Mouse (Mus musculus) spleen, postnatal 10 days (tissue): Measurements from ENCODE around the gene Sema4d.

Source experiments
- DNase-seq, 2 experiments: peaks; one replicate each; pipeline ENCODE4 v3.0.0; 2021 to 2022; ENCODE audit warnings: low spot score in 2 of 2

The Sema4d gene

DNA sequence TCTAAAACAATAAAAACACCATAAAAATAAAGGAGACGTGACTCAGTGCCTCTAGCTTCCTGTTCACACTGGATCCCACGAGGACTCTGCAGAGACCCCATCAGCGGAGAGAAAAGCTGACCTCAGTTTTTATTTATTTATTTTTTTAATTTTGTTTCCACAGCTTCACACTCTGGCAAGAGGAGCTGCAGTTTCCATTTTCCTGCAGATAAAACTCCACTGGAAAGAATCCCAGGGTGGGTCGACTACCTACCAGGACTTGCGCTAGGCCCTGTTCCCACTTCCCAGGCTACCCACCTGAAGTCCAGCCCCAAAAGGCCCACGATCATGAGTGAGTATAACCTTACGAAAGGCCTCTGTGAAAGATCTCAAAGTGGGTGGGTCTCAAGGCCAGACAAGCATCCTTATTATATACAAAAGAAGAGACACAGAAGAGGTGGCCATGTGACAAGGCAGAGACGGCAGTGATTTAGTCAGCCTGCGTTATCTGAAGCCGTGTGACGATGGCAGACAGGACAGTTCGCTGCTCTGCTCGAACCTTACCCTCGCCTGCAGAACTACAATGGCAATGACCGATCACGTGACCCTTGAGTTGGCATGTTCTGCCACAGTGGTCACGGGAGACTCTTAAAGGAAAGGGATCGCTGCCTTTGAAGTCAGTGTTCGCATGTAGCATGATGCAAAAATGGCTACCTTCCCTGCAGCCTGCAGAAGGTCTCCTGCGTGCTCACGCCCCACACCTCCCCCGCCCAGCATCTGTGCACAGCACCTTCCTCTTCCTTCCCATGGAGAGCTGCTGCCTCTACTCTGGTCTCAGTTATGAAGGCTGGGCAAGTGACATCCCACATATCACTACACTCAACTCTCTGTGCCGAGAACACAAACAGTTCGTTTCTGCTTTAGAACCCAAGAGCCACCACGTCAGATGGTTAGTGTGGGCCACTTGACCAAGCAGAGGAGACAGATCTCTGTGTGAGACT lies 14.3 kb downstream of the Sema4d start:
- DNase-seq = no peak

DNA sequence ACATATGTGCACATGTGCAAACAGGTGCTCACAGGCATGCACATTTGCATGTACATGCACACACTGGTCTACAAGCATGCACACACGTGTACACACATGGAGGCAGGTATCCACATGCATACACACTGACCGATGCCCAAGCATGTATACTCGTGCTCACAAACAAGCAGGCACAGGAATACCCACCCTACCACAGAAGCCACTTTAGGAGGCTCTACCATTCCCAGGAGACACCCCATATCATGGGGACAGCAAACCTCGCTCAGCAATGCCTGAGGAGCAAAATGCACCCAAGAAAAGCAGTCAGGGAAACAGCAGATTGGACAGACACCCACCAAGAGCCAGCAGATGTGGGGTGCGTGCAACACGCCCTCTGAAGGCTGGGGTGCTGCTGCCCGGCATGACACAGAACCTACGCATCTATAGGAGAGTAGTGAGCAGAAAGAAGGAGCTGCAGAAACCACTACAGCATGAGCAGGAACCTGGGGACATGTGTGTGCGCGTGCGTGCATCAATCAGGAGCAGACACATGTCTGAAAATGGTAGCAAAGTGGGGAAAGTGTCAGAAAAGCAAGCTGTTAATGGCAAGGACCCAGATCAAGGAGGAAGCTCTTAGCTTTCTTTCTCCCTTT lies 15.1 kb downstream of the Sema4d start:
- DNase-seq = no peak

DNA sequence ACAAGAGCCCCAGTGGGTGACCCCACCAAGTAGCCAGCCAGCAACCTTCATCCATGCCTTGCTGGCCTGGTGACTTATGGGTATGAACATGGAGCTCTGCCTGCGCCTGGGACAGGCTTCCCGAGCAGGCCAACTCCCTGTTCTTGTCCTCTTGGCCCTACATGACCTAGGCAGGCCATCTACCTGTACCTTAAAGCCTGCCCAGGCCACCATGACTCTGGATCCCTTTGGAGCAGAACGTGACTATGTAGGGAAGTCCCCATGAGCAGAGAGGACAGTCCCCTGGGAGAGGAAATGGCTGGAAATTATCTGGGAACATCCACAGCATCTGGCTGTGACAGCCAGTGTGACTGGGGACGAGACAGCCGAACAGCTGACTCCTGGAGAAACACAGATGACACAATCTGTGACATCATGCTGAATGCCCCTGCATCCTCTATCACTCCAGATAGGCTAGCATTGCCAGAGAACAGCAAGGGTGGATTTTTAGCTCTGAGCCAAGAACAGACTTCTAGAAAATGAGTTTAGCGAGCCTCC lies 15.7 kb downstream of the Sema4d start:
- no peak for DNase-seq

DNA sequence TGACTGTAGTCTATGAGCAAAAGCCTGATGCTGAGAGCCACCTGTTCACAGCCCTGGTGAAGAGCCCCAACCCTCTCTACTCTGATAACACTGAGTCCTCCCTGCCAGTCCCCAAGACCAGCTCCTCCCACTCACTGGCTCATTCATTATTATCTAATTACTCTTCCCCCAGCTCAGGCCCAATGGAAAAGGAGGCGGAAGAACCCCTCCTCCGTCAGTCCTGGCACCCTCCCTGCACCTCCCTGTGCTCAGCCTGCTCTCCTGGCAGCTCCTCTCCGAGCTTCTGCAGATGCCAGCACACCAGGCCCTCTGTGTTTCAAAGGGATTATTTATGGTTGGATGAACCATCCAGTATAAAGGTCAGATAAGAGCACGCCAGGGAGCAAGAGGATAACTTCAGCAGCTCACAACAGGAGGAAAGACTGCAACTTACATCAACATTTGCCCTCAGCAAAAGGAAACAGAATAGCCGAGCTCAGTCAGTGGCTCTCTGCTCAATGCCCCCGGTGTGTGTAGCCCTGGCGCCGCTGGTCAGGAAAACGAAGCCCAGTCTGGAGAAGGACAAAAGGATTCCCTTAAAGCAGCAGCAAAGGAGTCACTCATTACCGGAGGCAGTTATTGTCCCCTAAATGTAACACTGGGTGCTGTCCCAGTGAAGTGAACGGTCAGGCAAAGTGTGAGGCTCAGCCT lies 16.4 kb downstream of the Sema4d start:
- DNase-seq = peak in 1 of 2 experiments; percentile 38

DNA sequence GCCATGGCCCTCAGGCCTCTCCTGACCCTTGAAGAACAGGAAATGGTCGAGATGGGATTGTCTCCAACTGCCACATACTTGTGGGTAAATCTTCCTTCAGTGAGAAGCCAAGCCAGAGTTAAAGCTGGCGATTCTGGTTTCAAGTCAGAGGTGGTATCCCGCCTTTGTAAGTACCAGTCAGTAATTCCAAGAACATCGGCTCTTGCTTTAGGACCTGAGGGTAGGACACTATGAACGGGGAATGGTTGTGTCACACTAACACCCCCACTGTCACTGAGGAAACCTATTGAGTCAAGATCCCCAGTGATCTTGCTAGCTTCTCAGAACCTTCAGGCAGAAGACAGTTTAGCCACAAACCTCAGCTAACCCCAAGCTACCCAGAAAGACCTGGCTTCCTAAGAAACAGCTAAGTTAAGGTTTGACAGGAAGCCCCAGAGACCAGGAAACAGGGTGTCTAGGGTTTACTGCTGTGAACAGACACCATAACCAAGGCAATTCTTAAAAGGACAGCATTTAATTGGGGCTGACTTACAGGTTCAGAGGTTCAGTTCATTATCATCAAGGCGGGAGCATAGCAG lies 17.3 kb downstream of the Sema4d start:
- DNase-seq = no peak

DNA sequence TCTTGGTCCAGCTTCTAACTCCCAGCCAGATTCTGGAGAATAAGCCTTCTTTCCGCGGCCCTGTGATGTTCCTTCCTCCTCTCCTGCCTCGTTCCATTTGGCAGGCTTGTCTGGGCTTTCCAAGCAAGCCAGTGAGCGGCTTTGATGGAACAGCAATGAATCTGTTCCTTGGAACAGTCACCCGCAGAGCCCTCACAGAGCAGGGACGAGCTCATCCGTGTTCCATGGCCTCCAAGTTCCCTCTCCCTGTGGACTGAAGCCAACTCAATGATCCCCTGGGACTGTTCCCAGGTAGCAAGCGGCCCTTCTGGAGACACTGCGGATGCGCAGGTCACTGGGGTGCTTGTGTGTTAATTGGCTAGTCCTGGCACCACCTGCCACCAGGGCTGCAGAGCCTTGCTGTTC lies 21.7 kb downstream of the Sema4d start:
- DNase-seq = no peak

DNA sequence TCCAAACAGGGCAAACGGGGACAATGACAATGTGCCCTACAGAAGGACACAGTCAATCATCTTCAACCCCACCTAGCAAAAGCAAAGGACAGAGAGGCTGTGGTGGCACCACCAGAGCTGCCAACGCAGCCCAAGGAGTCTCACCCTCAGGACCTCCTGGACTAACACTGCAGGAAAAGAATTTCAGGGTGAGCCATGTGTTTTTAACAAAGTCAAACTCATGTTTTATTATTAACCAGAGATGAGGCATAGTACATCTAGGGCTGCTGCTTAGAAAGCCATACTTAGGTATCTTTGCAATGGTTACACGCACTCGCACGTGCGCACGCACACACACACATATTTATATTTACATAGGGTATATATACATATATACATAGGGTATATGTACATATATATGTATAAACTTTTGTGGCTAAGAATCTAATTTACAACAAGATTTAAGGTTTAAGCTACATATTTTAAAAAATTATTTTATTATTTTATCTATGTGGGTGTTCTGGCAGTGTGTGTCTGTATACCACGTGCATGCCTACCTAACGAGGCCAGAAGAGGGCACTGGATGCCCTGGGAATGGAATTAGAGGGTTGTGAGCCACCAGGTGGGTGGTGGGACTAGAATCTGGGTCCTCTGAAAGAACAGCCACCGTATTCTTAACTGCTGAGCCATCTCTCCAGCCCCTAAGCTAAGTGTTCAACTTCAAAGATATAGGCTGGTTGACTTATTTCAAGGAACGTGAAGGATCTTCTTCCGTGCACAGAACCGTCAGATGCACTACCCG lies 22.7 kb downstream of the Sema4d start:
- DNase-seq = no peak

DNA sequence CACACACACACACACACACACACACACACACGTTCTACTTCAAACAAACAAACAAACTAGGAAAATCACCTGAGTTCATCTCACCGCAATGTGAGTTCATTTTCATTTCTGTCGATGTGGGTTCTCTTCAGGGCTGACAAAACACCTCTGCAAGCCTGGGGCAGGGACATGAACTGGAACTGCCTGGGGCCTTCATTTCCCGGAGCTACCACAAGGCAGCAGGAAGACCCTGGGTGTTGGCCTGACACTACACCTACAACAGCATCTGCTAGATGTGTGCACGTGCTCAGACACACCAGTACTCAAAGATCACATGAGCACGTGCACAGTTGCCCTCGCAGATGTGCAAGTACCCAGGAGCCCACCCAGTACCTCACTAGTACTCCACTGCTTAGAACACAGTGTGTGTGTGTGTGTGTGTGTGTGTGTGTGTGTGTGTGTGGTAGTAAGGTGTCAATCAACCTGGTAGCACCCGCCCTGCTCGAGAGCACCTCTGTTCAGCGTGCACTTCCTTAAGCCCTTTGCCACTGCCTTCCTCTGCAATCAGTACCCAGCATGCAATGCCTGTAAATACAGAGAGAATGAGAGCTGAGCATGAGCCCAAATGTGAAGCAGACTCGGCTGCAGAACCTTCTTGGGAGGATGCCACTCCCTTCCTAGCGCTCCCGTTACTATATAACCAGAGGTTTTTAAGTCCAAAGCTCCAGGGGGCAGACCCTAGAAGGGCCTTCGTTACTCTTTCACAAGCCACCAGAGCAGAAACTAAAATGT lies 25.4 kb downstream of the Sema4d start:
- DNase-seq = peak in 1 of 2 experiments; percentile 52

DNA sequence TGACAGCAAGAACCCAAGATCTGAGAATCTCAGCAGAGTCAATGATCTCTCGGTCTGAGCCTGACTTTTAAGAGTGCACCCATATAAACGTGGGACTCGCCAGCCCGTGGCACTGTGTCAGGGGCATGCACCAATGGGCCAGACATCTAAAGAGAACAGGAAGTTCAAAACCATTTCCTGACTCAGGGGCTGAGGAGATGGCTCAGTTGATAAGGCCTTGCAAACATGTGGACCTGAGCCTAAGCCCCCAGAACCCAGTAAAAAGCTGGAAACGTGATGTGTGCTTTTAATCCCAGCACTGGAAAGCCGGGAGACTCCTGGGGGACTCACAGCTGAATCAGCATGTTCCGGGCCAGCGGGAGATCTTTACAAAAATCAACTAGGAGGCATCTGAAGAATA lies 26.0 kb downstream of the Sema4d start:
- peak in 1 of 2 experiments; percentile 64 for DNase-seq

DNA sequence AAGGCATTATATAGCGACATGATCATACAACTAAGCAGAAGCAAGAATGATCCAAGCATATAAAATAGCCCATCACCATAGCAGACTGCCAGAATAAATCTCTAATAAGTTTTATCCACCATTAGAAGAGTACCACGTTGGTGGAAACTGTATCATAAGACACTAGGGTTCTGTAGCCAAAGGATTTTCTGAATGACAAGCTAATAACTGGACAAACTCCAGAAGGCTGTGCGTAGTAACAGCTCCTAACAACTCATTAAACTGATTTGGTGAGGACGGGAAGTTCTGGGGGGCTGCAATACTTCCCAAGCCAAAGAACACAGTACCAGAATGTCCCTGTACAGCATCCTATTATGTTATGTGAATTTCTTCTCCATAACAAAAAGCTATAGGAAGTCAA lies 26.8 kb downstream of the Sema4d start:
- DNase-seq = no peak

DNA sequence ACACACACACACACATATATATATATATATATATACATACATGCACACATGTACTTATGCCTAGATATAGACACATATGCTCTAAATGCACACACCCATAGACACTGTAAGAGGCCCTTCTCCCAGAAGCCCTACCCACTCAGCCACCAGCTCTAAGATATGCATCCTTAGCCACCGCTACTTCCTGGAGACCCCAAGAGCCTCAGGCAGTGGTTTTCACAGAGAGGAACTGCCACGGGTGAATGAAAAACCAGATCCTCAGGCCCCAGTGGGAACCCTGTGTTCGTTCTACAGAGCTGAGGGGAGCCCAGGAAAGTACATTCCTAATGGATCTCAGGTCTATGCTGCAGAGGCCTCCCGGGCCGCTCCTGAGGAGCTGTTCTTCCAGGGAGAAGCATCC lies 28.2 kb downstream of the Sema4d start:
- DNase-seq = no peak

DNA sequence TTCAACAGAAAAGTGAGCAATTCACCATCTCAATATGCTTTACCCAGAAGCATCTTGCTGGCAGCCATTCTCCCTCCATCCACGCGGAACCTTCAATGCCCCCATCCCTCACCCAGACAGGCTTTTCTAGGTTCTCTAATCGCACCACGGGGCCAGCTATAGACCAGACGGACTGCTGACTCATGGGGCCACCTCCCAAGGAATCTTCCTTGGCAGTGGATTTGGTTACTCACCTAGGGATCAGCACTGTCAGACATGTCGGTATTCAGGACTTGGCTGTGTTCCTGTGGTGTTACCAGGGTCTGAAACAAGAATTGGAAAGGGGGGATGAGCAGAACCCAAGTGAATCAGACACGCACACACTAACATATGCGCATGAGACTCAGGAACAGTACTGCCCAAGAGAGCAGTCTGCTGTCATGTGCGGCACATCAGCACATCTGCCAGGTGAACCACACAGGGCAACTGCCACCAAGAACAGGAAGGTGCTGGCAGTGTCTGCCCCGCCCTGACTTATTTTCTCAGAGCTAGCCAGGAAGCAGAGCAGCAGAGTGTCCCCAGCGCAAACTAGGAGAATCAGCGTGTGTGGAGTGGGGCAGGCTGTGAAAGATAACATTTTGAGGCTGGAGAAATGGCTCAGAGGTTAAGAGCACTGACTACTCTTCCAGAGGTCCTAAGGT lies 30.4 kb downstream of the Sema4d start:
- peak in 1 of 2 experiments; percentile 54 for DNase-seq

DNA sequence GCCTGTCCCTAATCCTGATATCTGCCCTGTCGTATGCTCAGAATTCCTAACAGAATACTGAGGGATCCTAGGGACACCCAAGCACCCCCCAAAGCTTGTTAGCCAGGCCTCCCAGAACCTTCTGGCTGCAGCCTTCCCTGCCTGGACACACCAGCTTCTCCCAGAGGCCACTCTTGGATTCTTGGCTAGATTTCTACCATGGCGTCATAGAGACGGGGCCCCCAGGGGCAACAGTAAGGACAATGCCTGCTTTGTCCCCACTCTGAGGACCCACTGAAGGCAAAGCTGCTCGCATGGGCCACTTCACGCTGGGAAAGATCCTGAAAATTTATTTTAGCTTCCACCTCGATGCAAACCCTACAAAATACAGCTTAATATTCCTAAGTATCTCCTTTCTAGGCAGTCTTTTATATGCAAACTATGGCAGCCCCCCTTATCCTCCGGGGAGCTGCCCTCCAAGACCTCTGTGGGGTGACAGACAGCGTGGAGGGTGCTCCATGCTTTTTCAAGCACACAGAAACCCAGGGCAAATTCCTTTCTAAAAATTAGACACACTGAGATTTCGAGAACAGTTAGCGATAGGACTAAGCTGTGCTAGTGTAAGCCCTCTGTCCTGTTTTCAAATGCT lies 32.2 kb downstream of the Sema4d start:
- no peak for DNase-seq

DNA sequence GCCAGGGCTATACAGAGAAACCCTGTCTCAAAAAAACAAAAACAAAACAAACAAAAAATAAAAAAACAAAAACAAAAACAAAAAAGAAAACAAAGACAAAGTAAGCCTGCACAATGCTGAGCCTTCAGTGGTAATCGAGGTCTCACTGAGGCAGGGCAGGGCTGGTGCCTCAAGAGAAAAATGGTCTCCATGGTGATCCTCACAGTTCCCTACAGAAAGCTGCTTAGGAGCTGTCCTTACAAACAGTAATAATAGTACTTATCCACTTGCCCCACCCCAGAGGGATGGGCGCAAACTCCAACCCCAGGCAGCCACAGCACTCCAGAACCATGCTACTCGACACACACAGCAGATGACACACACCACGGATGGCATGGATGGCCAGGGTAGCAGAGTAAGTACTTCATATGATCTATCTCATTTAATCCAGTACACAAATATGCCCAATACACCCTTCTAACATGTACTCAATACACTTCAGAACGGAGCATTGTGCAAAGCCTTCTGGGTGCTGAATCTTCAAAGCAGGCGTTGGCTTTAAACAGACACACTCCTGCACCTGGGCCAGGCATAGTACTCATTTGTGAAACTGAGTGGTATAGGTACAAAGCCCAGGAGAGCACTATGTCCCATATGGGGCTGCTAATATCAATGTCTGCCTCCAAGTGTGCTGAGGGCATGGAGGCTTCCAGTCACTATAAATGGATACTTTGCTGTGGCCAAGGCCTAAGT lies 34.1 kb downstream of the Sema4d start:
- DNase-seq = no peak

DNA sequence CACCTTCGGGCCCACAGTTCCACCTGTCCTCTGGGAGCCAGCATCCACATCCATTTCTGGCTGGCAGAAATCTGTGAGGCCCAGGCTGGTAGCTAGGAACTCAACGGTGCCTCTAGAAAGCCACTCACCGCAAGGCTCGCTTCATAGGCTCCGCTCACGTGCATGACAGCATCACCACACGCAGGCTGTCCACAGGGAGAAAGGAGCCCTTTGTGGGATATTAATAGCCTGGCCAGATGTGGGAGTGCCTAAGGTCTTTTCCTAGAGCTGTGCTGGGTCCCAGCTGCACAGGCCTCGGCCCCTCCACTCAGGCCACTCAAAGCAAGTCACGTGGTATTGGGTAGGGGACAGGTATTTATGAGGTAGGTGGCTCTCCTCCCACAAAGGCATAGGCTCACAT lies 35.1 kb downstream of the Sema4d start:
- no peak for DNase-seq

DNA sequence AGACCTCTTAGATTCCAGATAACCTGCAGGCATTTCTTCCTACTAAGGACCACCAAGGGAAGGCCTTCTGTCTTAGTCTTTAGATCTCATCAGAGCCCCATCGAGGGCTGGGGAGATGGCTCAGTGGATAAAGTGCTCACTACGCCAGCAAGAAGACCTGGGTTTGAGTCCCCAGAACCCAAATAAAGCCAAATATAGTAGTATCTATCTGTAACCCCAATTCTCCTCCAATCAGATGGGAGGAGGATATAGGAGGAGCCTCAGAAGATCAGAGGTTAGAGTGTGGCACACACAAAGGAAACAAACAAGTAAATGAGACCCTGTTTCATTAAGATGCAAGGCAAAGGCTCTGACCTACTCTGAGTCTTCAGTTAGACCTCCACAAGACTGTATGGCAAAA lies 36.4 kb downstream of the Sema4d start:
- DNase-seq = no peak

DNA sequence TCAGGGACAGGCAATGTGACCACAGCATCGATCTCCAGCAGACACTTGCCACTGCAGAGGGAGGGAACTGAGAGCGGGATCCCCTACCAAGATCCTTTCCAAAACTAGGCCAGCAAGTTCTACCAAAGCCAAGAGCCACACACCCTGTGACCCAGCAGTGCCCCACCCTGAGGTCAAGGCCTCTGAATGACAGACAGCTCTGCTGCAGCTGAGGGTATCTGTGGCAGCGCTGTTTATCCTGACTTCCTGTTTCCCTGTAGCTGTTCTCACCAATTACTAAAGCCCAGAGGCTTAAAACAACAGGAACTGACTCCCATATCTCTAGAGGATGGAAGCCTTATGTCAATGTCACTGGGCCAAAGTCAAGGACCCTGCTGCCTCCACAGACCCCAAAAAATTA lies 37.0 kb downstream of the Sema4d start:
- DNase-seq = peak; percentile 33 to 62

DNA sequence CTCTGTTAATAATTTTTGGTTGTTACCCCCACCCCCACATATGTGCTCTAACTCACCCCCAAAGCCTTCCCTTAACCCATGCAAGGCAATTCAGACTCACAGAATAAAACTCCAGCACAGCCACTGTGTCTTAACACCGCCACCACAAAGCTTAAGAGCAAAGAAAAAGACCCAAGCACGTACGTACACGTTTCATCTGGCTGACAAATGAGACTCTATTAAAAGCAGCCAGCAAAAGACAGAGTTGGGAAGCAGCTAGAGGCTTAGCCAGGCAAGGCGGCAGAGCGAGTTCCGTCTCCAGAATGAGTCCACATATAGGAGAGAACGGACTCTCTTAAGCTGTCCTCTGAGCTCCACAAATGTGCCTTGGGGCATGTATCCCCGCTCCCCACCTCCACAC lies 37.5 kb downstream of the Sema4d start:
- DNase-seq = no peak

DNA sequence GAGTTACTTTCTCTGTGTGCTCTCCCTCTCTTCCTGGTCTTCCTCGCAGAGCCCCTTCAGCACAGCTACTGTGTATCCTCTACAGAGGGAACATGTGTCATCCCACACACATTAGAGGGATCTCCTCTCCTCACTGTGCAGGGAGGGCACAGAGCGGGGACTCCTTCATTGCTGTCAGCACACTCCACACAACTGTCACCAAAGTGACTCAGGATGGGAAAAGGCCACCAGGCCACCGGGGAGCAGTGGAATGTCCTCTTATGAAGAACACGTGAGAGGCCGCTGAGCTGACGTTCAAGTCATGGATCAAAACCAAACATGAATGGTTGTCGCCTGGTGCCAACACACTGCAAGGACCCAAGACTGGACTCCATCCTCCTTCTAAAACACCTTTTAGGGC lies 38.0 kb downstream of the Sema4d start:
- DNase-seq = no peak
